Mouse (Mus musculus) limb, embryonic 10.5 days (tissue): Measurements from ENCODE around the gene Fbxl2. TPM values are rescaled to one million over a fixed set of nuclear protein-coding genes. Genes with fewer than 3 reads are reported as not detected.
A peak's percentile ranks its signal among the peaks of the same experiment; 100 is the strongest.

Experiments
- DNase-seq: peaks from one replicate; pipeline ENCODE4 v3.0.0-alpha.2; 2017; ENCODE audit warnings: low spot score
- H3K27ac ChIP-seq: fragments of 300-500 bp; sonication (generic); 2 replicates; pipeline ENCODE4 v1.5.1; 2016; ENCODE audit warnings: mild to moderate bottlenecking
- H3K27me3 ChIP-seq: fragments of 300-500 bp; sonication (generic); 2 replicates; pipeline ENCODE4 v1.6.1; 2016; ENCODE audit warnings: low read depth, mild to moderate bottlenecking; ENCODE audit not compliant: poor library complexity, severe bottlenecking
- H3K36me3 ChIP-seq: fragments of 300-500 bp; sonication (generic); 2 replicates; pipeline ENCODE4 v1.6.1; 2016; ENCODE audit warnings: mild to moderate bottlenecking, moderate library complexity
- H3K4me1 ChIP-seq: fragments of 300-500 bp; sonication (generic); 2 replicates; pipeline ENCODE4 v1.6.1; 2016
- H3K4me3 ChIP-seq: fragments of 300-500 bp; sonication (generic); 2 replicates; pipeline ENCODE4 v1.5.1; 2016; ENCODE audit warnings: mild to moderate bottlenecking, moderate library complexity
- H3K9me3 ChIP-seq: fragments of 300-500 bp; sonication (generic); replicated peaks from 2 replicates; pipeline ENCODE4 v1.6.1; 2016; ENCODE audit warnings: mild to moderate bottlenecking
- WGBS: fragments of 180-500 bp; shearing (Covaris S2); methylation state at CpG from one replicate; pipeline ENCODE4 v1.1.7; 2016; 5-methylcytosine and 5-hydroxymethylcytosine counted together
- polyA plus RNA-seq: library from polyadenylated mRNA; unstranded; fragments of >200 nt; fragmentation: Nextera tagmentation; extraction: Ambion mirVana; gene quantifications from 2 replicates; pipeline ENCODE4 v1.2.1, GENCODE M21; 2016

The Fbxl2 gene
- polyA plus RNA-seq, 1 experiment from 2014 or later: 3.2 TPM

GRCm38 (mm10) chr9:114050106-114050505 is 4.1 kb upstream of the Fbxl2 start:
- peaks cover 6% of the 10 kb centered on the region for H3K27me3 ChIP-seq
- no peaks in the 10 kb centered on the region for H3K36me3 ChIP-seq
- no peaks in the 10 kb centered on the region for H3K9me3 ChIP-seq
- DNase-seq: no peak
- H3K4me1 ChIP-seq: no peaks in the 10 kb centered on the region
- no peak overlapping the region for H3K27ac ChIP-seq
- no peak overlapping the region for H3K4me3 ChIP-seq
- WGBS: 88% methylated on average over 7 of the region's 7 CpGs

- WGBS: 93% methylated on average over 7 of the region's 7 CpGs
- Histone ChIP-seq H3K4me1 (no peaks in the 10 kb centered on the region), H3K27ac (no peak overlapping the region), H3K27me3 (no peaks in the 10 kb centered on the region; the same call in 1 of the 2 replicates), H3K9me3 (no peaks in the 10 kb centered on the region), H3K36me3 (no peaks in the 10 kb centered on the region), H3K4me3 (no peak overlapping the region)
- DNase-seq: no peak
Observed at GRCm38 (mm10) chr9:114046676-114047075, 685 bp upstream of the Fbxl2 start.

- no peak overlapping the region for H3K27ac ChIP-seq
Observed at GRCm38 (mm10) chr9:114044446-114044845, 1.5 kb downstream of the Fbxl2 start.

GRCm38 (mm10) chr9:114042490-114042889 is 3.5 kb downstream of the Fbxl2 start:
- no peaks in the 10 kb centered on the region; the same call in 1 of the 2 replicates for H3K27me3 ChIP-seq
- WGBS: 61% methylated on average over 6 of the region's 6 CpGs
- no peak overlapping the region for H3K4me3 ChIP-seq
- no peak overlapping the region for H3K27ac ChIP-seq
- H3K36me3 ChIP-seq: no peaks in the 10 kb centered on the region
- DNase-seq: no peak
- H3K9me3 ChIP-seq: no peaks in the 10 kb centered on the region
- peaks cover 3% of the 10 kb centered on the region; the same call in 1 of the 2 replicates for H3K4me1 ChIP-seq

More at GRCm38 (mm10) chr9:114044446-114044845, 1.5 kb downstream of the Fbxl2 start:
- Histone ChIP-seq H3K4me3 (no peak overlapping the region), H3K9me3 (no peaks in the 10 kb centered on the region), H3K27me3 (no peaks in the 10 kb centered on the region; the same call in 1 of the 2 replicates), H3K36me3 (no peaks in the 10 kb centered on the region), H3K4me1 (no peaks in the 10 kb centered on the region)
- WGBS: 62% methylated on average over 3 of the region's 3 CpGs
- no peak for DNase-seq

GRCm38 (mm10) chr9:114040945-114041344 is 5.0 kb downstream of the Fbxl2 start:
- Histone ChIP-seq H3K9me3 (no peaks in the 10 kb centered on the region), H3K4me1 (peaks cover 3% of the 10 kb centered on the region; the same call in 1 of the 2 replicates), H3K36me3 (no peaks in the 10 kb centered on the region), H3K27me3 (no peaks in the 10 kb centered on the region; the same call in 1 of the 2 replicates), H3K27ac (no peak overlapping the region), H3K4me3 (no peak overlapping the region)
- 82% methylated on average over 4 of the region's 4 CpGs for WGBS
- DNase-seq: no peak

- peak; percentile 95 for DNase-seq
- Histone ChIP-seq H3K27ac (peak overlapping the region; percentile 82), H3K9me3 (no peaks in the 10 kb centered on the region), H3K27me3 (peaks cover 89% of the 10 kb centered on the region), H3K4me3 (peak overlapping the region; percentile 76), H3K4me1 (peaks cover 28% of the 10 kb centered on the region), H3K36me3 (no peaks in the 10 kb centered on the region)
- WGBS: 1% methylated on average over 52 of the region's 52 CpGs
Observed at GRCm38 (mm10) chr9:114026261-114026934, 19.6 kb downstream of the Fbxl2 start.

- Histone ChIP-seq H3K9me3 (no peaks in the 10 kb centered on the region), H3K27ac (peak overlapping the region; percentile 82), H3K4me3 (peak overlapping the region; percentile 76), H3K36me3 (no peaks in the 10 kb centered on the region), H3K4me1 (peaks cover 28% of the 10 kb centered on the region), H3K27me3 (peaks cover 89% of the 10 kb centered on the region)
- WGBS: 4% methylated on average over 8 of the region's 8 CpGs
- peak; percentile 75 for DNase-seq
Observed at GRCm38 (mm10) chr9:114025846-114026245, 20.1 kb downstream of the Fbxl2 start.

- H3K4me3 ChIP-seq: peak overlapping the region; percentile 76
- DNase-seq: peak; percentile 42
Observed at GRCm38 (mm10) chr9:114025182-114025581, 20.8 kb downstream of the Fbxl2 start.

GRCm38 (mm10) chr9:114022141-114022540 is 23.9 kb downstream of the Fbxl2 start:
- no peak for DNase-seq
- Histone ChIP-seq H3K36me3 (no peaks in the 10 kb centered on the region), H3K27ac (no peak overlapping the region), H3K4me1 (peaks cover 28% of the 10 kb centered on the region), H3K4me3 (no peak overlapping the region), H3K9me3 (no peaks in the 10 kb centered on the region), H3K27me3 (peaks cover 62% of the 10 kb centered on the region)
- WGBS: 42% methylated on average over 4 of the region's 4 CpGs

More at GRCm38 (mm10) chr9:114025182-114025581, 20.8 kb downstream of the Fbxl2 start:
- peaks cover 28% of the 10 kb centered on the region for H3K4me1 ChIP-seq
- H3K27ac ChIP-seq: no peak overlapping the region
- H3K27me3 ChIP-seq: peaks cover 89% of the 10 kb centered on the region
- H3K36me3 ChIP-seq: no peaks in the 10 kb centered on the region
- WGBS: 30% methylated on average over 9 of the region's 9 CpGs
- H3K9me3 ChIP-seq: no peaks in the 10 kb centered on the region

GRCm38 (mm10) chr9:114019012-114019762 is 26.8 kb downstream of the Fbxl2 start:
- peaks cover 43% of the 10 kb centered on the region for H3K27me3 ChIP-seq

GRCm38 (mm10) chr9:114016402-114016801 is 29.6 kb downstream of the Fbxl2 start:
- no peaks in the 10 kb centered on the region for H3K9me3 ChIP-seq
- no peak for DNase-seq
- H3K27me3 ChIP-seq: peaks cover 15% of the 10 kb centered on the region
- no peak overlapping the region for H3K4me3 ChIP-seq
- H3K4me1 ChIP-seq: no peaks in the 10 kb centered on the region
- 86% methylated on average over 4 of the region's 4 CpGs for WGBS
- H3K36me3 ChIP-seq: no peaks in the 10 kb centered on the region
- no peak overlapping the region for H3K27ac ChIP-seq

More at GRCm38 (mm10) chr9:114019012-114019762, 26.8 kb downstream of the Fbxl2 start:
- Histone ChIP-seq H3K4me3 (no peak overlapping the region), H3K27ac (no peak overlapping the region), H3K36me3 (no peaks in the 10 kb centered on the region), H3K4me1 (0 out of 2 replicates have a peak, but pooled peaks cover 7% of the 10 kb centered on the region), H3K9me3 (no peaks in the 10 kb centered on the region)
- DNase-seq: no peak
- 91% methylated on average over 7 of the region's 7 CpGs for WGBS

GRCm38 (mm10) chr9:114015724-114016123 is 30.3 kb downstream of the Fbxl2 start:
- no peak overlapping the region for H3K27ac ChIP-seq
- H3K27me3 ChIP-seq: peaks cover 9% of the 10 kb centered on the region
- WGBS: 89% methylated on average over 4 of the region's 4 CpGs
- H3K36me3 ChIP-seq: no peaks in the 10 kb centered on the region
- H3K9me3 ChIP-seq: no peaks in the 10 kb centered on the region
- no peaks in the 10 kb centered on the region for H3K4me1 ChIP-seq
- no peak overlapping the region for H3K4me3 ChIP-seq
- no peak for DNase-seq

GRCm38 (mm10) chr9:114014034-114014433 is 32.0 kb downstream of the Fbxl2 start:
- DNase-seq: no peak
- no peak overlapping the region for H3K4me3 ChIP-seq
- H3K27me3 ChIP-seq: no peaks in the 10 kb centered on the region
- H3K27ac ChIP-seq: no peak overlapping the region
- H3K36me3 ChIP-seq: no peaks in the 10 kb centered on the region
- no peaks in the 10 kb centered on the region for H3K9me3 ChIP-seq
- no peaks in the 10 kb centered on the region for H3K4me1 ChIP-seq
- WGBS: 86% methylated on average over 1 of the region's 1 CpGs
